Mouse (Mus musculus): Measurements from ENCODE around the gene Slc41a1.

GRCm38 (mm10) chr1:131811393-131811792 lies 15.9 kb upstream of the Slc41a1 start:
- TF ChIP-seq REST (IDR thresholded peaks at IDR 0.05; ENCODE audit: insufficient read depth, insufficient read length) (no peak), POLR2A (IDR thresholded peaks at IDR 0.05; ENCODE audit: insufficient read length, low read depth) (no peak), USF1 (IDR thresholded peaks at IDR 0.05; ENCODE audit: low read depth) (no peak)

Measured in myocyte (in vitro differentiated cells).